Mouse (Mus musculus): ENCODE results near the gene Igbp1b. TPM values are rescaled to one million over a fixed set of nuclear protein-coding genes. Genes with fewer than 3 reads are reported as not detected.

Gene Igbp1b
- polyA plus RNA-seq, 1 experiment from 2014 or later, result not detected

Other genes starting within 250 kb of the Igbp1b start
- gene Lmo3, start 76.6 kb downstream of the Igbp1b start, polyA plus RNA-seq (2014; fragmentation: Nextera tagmentation; extraction: Ambion mirVana), result 7.8 and 10.5 TPM in 2 replicates

All from intestine, embryonic 14.5 days (tissue).